Mouse (Mus musculus): ENCODE data around the gene Zbp1.

GRCm38 (mm10) chr2:173186047-173186943 is 32.4 kb downstream of the Zbp1 start:
- TF ChIP-seq CTCF (IDR thresholded peaks at IDR 0.05; ENCODE audit: insufficient read depth, low read length) = peak; percentile 88
- no peak for TF ChIP-seq POLR2A (IDR thresholded peaks at IDR 0.05; ENCODE audit: borderline replicate concordance, extremely low read depth, low read depth, low read length)

Measured in lung, adult 2 months (tissue).